Mouse (Mus musculus): Measurements from ENCODE around the gene Inpp5f. TPM values are rescaled to one million over a fixed set of nuclear protein-coding genes. Genes with fewer than 3 reads are reported as not detected.

The Inpp5f gene
- polyA plus RNA-seq, 1 experiment from 2014 or later: 554 TPM

GRCm38 (mm10) chr7:128627251-128627650 is 16.1 kb downstream of the Inpp5f start:
- WGBS: 83% methylated on average over 2 of the region's 2 CpGs
- H3K9ac ChIP-seq (replicated peaks; ENCODE audit: low read depth, low read length): no peak overlapping the region
- H3K27ac ChIP-seq (ENCODE audit: low read depth, low read length): no peak overlapping the region
- H3K4me3 ChIP-seq (ENCODE audit: low read depth, low read length): no peak overlapping the region
- H3K4me1 ChIP-seq (ENCODE audit: control insufficient read depth, insufficient read depth, low read length): no peaks in the 10 kb centered on the region
- no peaks in the 10 kb centered on the region for H3K36me3 ChIP-seq (ENCODE audit: control insufficient read depth, insufficient read depth, low read length)
- no peaks in the 10 kb centered on the region for H3K27me3 ChIP-seq (ENCODE audit: control insufficient read depth, insufficient read depth, low read length)
- no peaks in the 10 kb centered on the region for H3K9me3 ChIP-seq (ENCODE audit: control insufficient read depth, low read length)
- no peak for ATAC-seq (ENCODE audit: low read depth)
- no peak overlapping the region for H3K4me2 ChIP-seq (ENCODE audit: low read depth, low read length)

- Histone ChIP-seq H3K4me3 (ENCODE audit: low read depth, low read length) (no peak overlapping the region), H3K27me3 (ENCODE audit: control insufficient read depth, insufficient read depth, low read length) (no peaks in the 10 kb centered on the region), H3K4me2 (ENCODE audit: low read depth, low read length) (no peak overlapping the region), H3K4me1 (ENCODE audit: control insufficient read depth, insufficient read depth, low read length) (no peaks in the 10 kb centered on the region), H3K9me3 (ENCODE audit: control insufficient read depth, low read length) (no peaks in the 10 kb centered on the region), H3K9ac (replicated peaks; ENCODE audit: low read depth, low read length) (no peak overlapping the region), H3K27ac (ENCODE audit: low read depth, low read length) (no peak overlapping the region), H3K36me3 (ENCODE audit: control insufficient read depth, insufficient read depth, low read length) (no peaks in the 10 kb centered on the region)
- ATAC-seq (ENCODE audit: low read depth): no peak
- 94% methylated on average over 1 of the region's 1 CpGs for WGBS
Measured at GRCm38 (mm10) chr7:128627723-128628122, 16.6 kb downstream of the Inpp5f start.

GRCm38 (mm10) chr7:128633156-128633555 is 22.0 kb downstream of the Inpp5f start:
- Histone ChIP-seq H3K4me2 (ENCODE audit: low read depth, low read length) (no peak overlapping the region), H3K4me3 (ENCODE audit: low read depth, low read length) (no peak overlapping the region), H3K4me1 (ENCODE audit: control insufficient read depth, insufficient read depth, low read length) (no peaks in the 10 kb centered on the region), H3K27ac (ENCODE audit: low read depth, low read length) (no peak overlapping the region), H3K27me3 (ENCODE audit: control insufficient read depth, insufficient read depth, low read length) (no peaks in the 10 kb centered on the region), H3K36me3 (ENCODE audit: control insufficient read depth, insufficient read depth, low read length) (no peaks in the 10 kb centered on the region), H3K9me3 (ENCODE audit: control insufficient read depth, low read length) (no peaks in the 10 kb centered on the region), H3K9ac (replicated peaks; ENCODE audit: low read depth, low read length) (no peak overlapping the region)
- ATAC-seq (ENCODE audit: low read depth): no peak
- WGBS: 73% methylated on average over 4 of the region's 4 CpGs

- Histone ChIP-seq H3K9ac (replicated peaks; ENCODE audit: low read depth, low read length) (no peak overlapping the region), H3K27me3 (ENCODE audit: control insufficient read depth, insufficient read depth, low read length) (no peaks in the 10 kb centered on the region), H3K9me3 (ENCODE audit: control insufficient read depth, low read length) (no peaks in the 10 kb centered on the region), H3K4me1 (ENCODE audit: control insufficient read depth, insufficient read depth, low read length) (no peaks in the 10 kb centered on the region), H3K36me3 (ENCODE audit: control insufficient read depth, insufficient read depth, low read length) (no peaks in the 10 kb centered on the region), H3K27ac (ENCODE audit: low read depth, low read length) (no peak overlapping the region), H3K4me3 (ENCODE audit: low read depth, low read length) (no peak overlapping the region), H3K4me2 (ENCODE audit: low read depth, low read length) (no peak overlapping the region)
- ATAC-seq (ENCODE audit: low read depth): no peak
- WGBS: 59% methylated on average over 5 of the region's 5 CpGs
Measured at GRCm38 (mm10) chr7:128639925-128640485, 28.9 kb downstream of the Inpp5f start.

- H3K36me3 ChIP-seq (ENCODE audit: control insufficient read depth, insufficient read depth, low read length): no peaks in the 10 kb centered on the region
- WGBS: 90% methylated on average over 7 of the region's 7 CpGs
- no peaks in the 10 kb centered on the region for H3K9me3 ChIP-seq (ENCODE audit: control insufficient read depth, low read length)
- H3K27me3 ChIP-seq (ENCODE audit: control insufficient read depth, insufficient read depth, low read length): no peaks in the 10 kb centered on the region
- no peak overlapping the region for H3K27ac ChIP-seq (ENCODE audit: low read depth, low read length)
- no peak overlapping the region for H3K4me3 ChIP-seq (ENCODE audit: low read depth, low read length)
- no peak overlapping the region for H3K9ac ChIP-seq (replicated peaks; ENCODE audit: low read depth, low read length)
- H3K4me1 ChIP-seq (ENCODE audit: control insufficient read depth, insufficient read depth, low read length): no peaks in the 10 kb centered on the region
- ATAC-seq (ENCODE audit: low read depth): no peak
- no peak overlapping the region for H3K4me2 ChIP-seq (ENCODE audit: low read depth, low read length)
Measured at GRCm38 (mm10) chr7:128641571-128641970, 30.4 kb downstream of the Inpp5f start.

GRCm38 (mm10) chr7:128642386-128642785 is 31.3 kb downstream of the Inpp5f start:
- Histone ChIP-seq H3K27ac (ENCODE audit: low read depth, low read length) (no peak overlapping the region), H3K4me2 (ENCODE audit: low read depth, low read length) (no peak overlapping the region), H3K9ac (replicated peaks; ENCODE audit: low read depth, low read length) (no peak overlapping the region), H3K9me3 (ENCODE audit: control insufficient read depth, low read length) (no peaks in the 10 kb centered on the region), H3K27me3 (ENCODE audit: control insufficient read depth, insufficient read depth, low read length) (no peaks in the 10 kb centered on the region), H3K36me3 (ENCODE audit: control insufficient read depth, insufficient read depth, low read length) (no peaks in the 10 kb centered on the region), H3K4me3 (ENCODE audit: low read depth, low read length) (no peak overlapping the region), H3K4me1 (ENCODE audit: control insufficient read depth, insufficient read depth, low read length) (no peaks in the 10 kb centered on the region)
- 84% methylated on average over 5 of the region's 5 CpGs for WGBS
- ATAC-seq (ENCODE audit: low read depth): no peak

GRCm38 (mm10) chr7:128656970-128657369 is 45.8 kb downstream of the Inpp5f start:
- Histone ChIP-seq H3K27ac (ENCODE audit: low read depth, low read length) (no peak overlapping the region), H3K9ac (replicated peaks; ENCODE audit: low read depth, low read length) (no peak overlapping the region), H3K4me3 (ENCODE audit: low read depth, low read length) (no peak overlapping the region), H3K9me3 (ENCODE audit: control insufficient read depth, low read length) (no peaks in the 10 kb centered on the region), H3K4me1 (ENCODE audit: control insufficient read depth, insufficient read depth, low read length) (no peaks in the 10 kb centered on the region), H3K27me3 (ENCODE audit: control insufficient read depth, insufficient read depth, low read length) (no peaks in the 10 kb centered on the region), H3K4me2 (ENCODE audit: low read depth, low read length) (no peak overlapping the region), H3K36me3 (ENCODE audit: control insufficient read depth, insufficient read depth, low read length) (no peaks in the 10 kb centered on the region)
- no peak for ATAC-seq (ENCODE audit: low read depth)
- 94% methylated on average over 1 of the region's 1 CpGs for WGBS

- Histone ChIP-seq H3K4me2 (ENCODE audit: low read depth, low read length) (no peak overlapping the region), H3K4me1 (ENCODE audit: control insufficient read depth, insufficient read depth, low read length) (no peaks in the 10 kb centered on the region), H3K4me3 (ENCODE audit: low read depth, low read length) (no peak overlapping the region), H3K27me3 (ENCODE audit: control insufficient read depth, insufficient read depth, low read length) (no peaks in the 10 kb centered on the region), H3K9me3 (ENCODE audit: control insufficient read depth, low read length) (no peaks in the 10 kb centered on the region), H3K27ac (ENCODE audit: low read depth, low read length) (no peak overlapping the region), H3K9ac (replicated peaks; ENCODE audit: low read depth, low read length) (no peak overlapping the region), H3K36me3 (ENCODE audit: control insufficient read depth, insufficient read depth, low read length) (no peaks in the 10 kb centered on the region)
- WGBS: 90% methylated on average over 8 of the region's 8 CpGs
- no peak for ATAC-seq (ENCODE audit: low read depth)
Measured at GRCm38 (mm10) chr7:128663906-128664305, 52.8 kb downstream of the Inpp5f start.

- Histone ChIP-seq H3K27me3 (ENCODE audit: control insufficient read depth, insufficient read depth, low read length) (no peaks in the 10 kb centered on the region), H3K27ac (ENCODE audit: low read depth, low read length) (no peak overlapping the region), H3K9me3 (ENCODE audit: control insufficient read depth, low read length) (no peaks in the 10 kb centered on the region), H3K4me1 (ENCODE audit: control insufficient read depth, insufficient read depth, low read length) (no peaks in the 10 kb centered on the region), H3K4me2 (ENCODE audit: low read depth, low read length) (no peak overlapping the region), H3K36me3 (ENCODE audit: control insufficient read depth, insufficient read depth, low read length) (no peaks in the 10 kb centered on the region), H3K4me3 (ENCODE audit: low read depth, low read length) (no peak overlapping the region), H3K9ac (replicated peaks; ENCODE audit: low read depth, low read length) (no peak overlapping the region)
- ATAC-seq (ENCODE audit: low read depth): no peak
- WGBS: 92% methylated on average over 11 of the region's 11 CpGs
Measured at GRCm38 (mm10) chr7:128664861-128665377, 53.8 kb downstream of the Inpp5f start.
